Comparison of ENCODE assay signal across 13 mouse cellular contexts in genomic region chr19:53799885-53800284, GRCm38 (mm10).
DNase-seq lines count a peak whose midpoint lies in the region; ATAC-seq and TF ChIP-seq lines count a peak whose summit lies in the region.
"Had no signal": no experiment of that assay in that cellular context is flagged by ENCODE, and none has a peak within 500 bp of the region (broad histone marks: within the 10 kb centered on the region; RNA-seq: fewer than 3 reads in every experiment).

No protein-coding gene starts in this region.

- H3K27me3 ChIP-seq in heart, adult 2 months (ENCODE audit: control insufficient read depth, insufficient read depth, low read length): no peaks in the 10 kb centered on the region; the same call in 1 of the 2 replicates
- no peaks in the 10 kb centered on the region for H3K27me3 ChIP-seq in myocyte (ENCODE audit: control insufficient read depth, insufficient read depth, insufficient read length)
- no peaks in the 10 kb centered on the region for H3K27me3 ChIP-seq in hindbrain, postnatal 0 days (ENCODE audit: insufficient read depth, low read length)
- H3K27me3 ChIP-seq: neural tube, embryonic 13.5 days had no signal

- peak overlapping the region; percentile 83 for H3K27ac ChIP-seq in heart, adult 2 months
- H3K27ac ChIP-seq in hindbrain, postnatal 0 days: no peak overlapping the region
- H3K27ac ChIP-seq: neural tube, embryonic 13.5 days had no signal

- peak; percentile 35 to 48 for DNase-seq in heart, adult 2 months
- DNase-seq in heart, postnatal 4 days: no peak
- peak; percentile 72 for DNase-seq in liver
- DNase-seq in ovary, postnatal 14 days (ENCODE audit: low spot score): no peak
- DNase-seq in hindbrain, postnatal 0 days (ENCODE audit: low spot score): no peak
- DNase-seq: forebrain, postnatal 0 days; kidney, adult 18-20 months; right cerebral cortex, postnatal 14 days had no signal

- intact Hi-C loops in heart, adult 2 months (cut with DNase I): no loop called here

- no peak overlapping the region for H3ac ChIP-seq in myocyte (ENCODE audit: control insufficient read depth, insufficient read length)

- peaks cover 15% of the 10 kb centered on the region for H3K4me1 ChIP-seq in heart, adult 2 months (ENCODE audit: control insufficient read depth, insufficient read depth, low read length)
- H3K4me1 ChIP-seq in hindbrain, postnatal 0 days (ENCODE audit: insufficient read depth, low read length): no peaks in the 10 kb centered on the region

- H3K9ac ChIP-seq in heart, adult 2 months (ENCODE audit: low read depth, low read length): no peak overlapping the region; the same call in 1 of the 2 replicates
- no peak overlapping the region for H3K9ac ChIP-seq in hindbrain, postnatal 0 days (replicated peaks; ENCODE audit: low read length)
- H3K9ac ChIP-seq: forebrain, postnatal 0 days; neural tube, embryonic 13.5 days had no signal

- 21% methylated on average over 11 of the region's 11 CpGs for WGBS in heart, adult 2 months
- WGBS in hindbrain, postnatal 0 days: 76% methylated on average over 11 of the region's 11 CpGs

- ATAC-seq in erythroid progenitor cell, adult 5-6 weeks (replicated peaks; ENCODE audit: low FRiP score, poor library complexity, severe bottlenecking): peak; percentile 76
- ATAC-seq in frontal cortex, adult (ENCODE audit: low TSS enrichment): no peak
- no peak for ATAC-seq in hindbrain, postnatal 0 days
- ATAC-seq: forebrain, postnatal 0 days had no signal

- no peak overlapping the region for H3K4me3 ChIP-seq in heart, adult 2 months
- H3K4me3 ChIP-seq in myocyte: no peak overlapping the region
- H3K4me3 ChIP-seq in hindbrain, postnatal 0 days (ENCODE audit: low read length): no peak overlapping the region
- H3K4me3 ChIP-seq: neural tube, embryonic 13.5 days had no signal

- peak; percentile 74; the same call in 1 of the 2 replicates for TF ChIP-seq EP300 in heart, adult 2 months (IDR thresholded peaks at IDR 0.05; ENCODE audit: insufficient read depth, low read depth, low read length)

- no peak for TF ChIP-seq POLR2A in heart, adult 2 months (IDR thresholded peaks at IDR 0.05; ENCODE audit: insufficient read depth, low read depth, low read length)
- TF ChIP-seq POLR2A in myocyte (IDR thresholded peaks at IDR 0.05; ENCODE audit: insufficient read length, low read depth): no peak

- TF ChIP-seq CTCF in heart, adult 2 months (IDR thresholded peaks at IDR 0.05): no peak
- TF ChIP-seq CTCF in hindbrain, postnatal 0 days (IDR thresholded peaks at IDR 0.05; ENCODE audit: low read depth): no peak

- H3K36me3 ChIP-seq in heart, adult 2 months (ENCODE audit: control insufficient read depth, insufficient read depth, low read length): peaks cover 15% of the 10 kb centered on the region
- H3K36me3 ChIP-seq in myocyte (ENCODE audit: control insufficient read depth, insufficient read depth): peaks cover 3% of the 10 kb centered on the region
- H3K36me3 ChIP-seq in hindbrain, postnatal 0 days (ENCODE audit: insufficient read depth, low read length): no peaks in the 10 kb centered on the region
- H3K36me3 ChIP-seq: neural tube, embryonic 13.5 days had no signal

- peak overlapping the region; percentile 74 for H3K4me2 ChIP-seq in myocyte (ENCODE audit: low read depth)
- H3K4me2 ChIP-seq in hindbrain, postnatal 0 days (ENCODE audit: low read depth, low read length): no peak overlapping the region
- H3K4me2 ChIP-seq: midbrain, embryonic 11.5 days; neural tube, embryonic 13.5 days had no signal

- no peaks in the 10 kb centered on the region for H3K9me3 ChIP-seq in hindbrain, postnatal 0 days (ENCODE audit: low read length)
- H3K9me3 ChIP-seq: neural tube, embryonic 13.5 days had no signal

- 0 out of 2 replicates have a peak, but pooled peaks cover 1% of the 10 kb centered on the region for H3K79me2 ChIP-seq in heart, adult 2 months (replicated peaks; ENCODE audit: control insufficient read depth, insufficient read depth, low read length)
- peaks cover 86% of the 10 kb centered on the region for H3K79me2 ChIP-seq in myocyte (ENCODE audit: control insufficient read depth, insufficient read depth)

TF ChIP-seq in myocyte, 11 proteins besides CTCF, POLR2A, EP300 and RAD21:
- no peak for TF ChIP-seq SRF (IDR thresholded peaks at IDR 0.05; ENCODE audit: control insufficient read depth, insufficient read length, low read depth)
- no peak for TF ChIP-seq TCF3 (IDR thresholded peaks at IDR 0.05; ENCODE audit: insufficient read length, low read depth)

Comparison
In these comparisons a context has a peak if more than half of its experiments do, and no peak if none do; other contexts are left out.
1. DNase-seq: peak in heart, adult 2 months (2 of 2) and liver (single experiment); none in heart, postnatal 4 days (single experiment), ovary, postnatal 14 days (single experiment) and hindbrain, postnatal 0 days (single experiment).